Mouse (Mus musculus) thymus, postnatal 36 days (tissue): ENCODE data around the gene Sgpp2.

Experiments used
- DNase-seq, 2 experiments: peaks; one replicate each; pipeline ENCODE4 v3.0.0; 2022; ENCODE audit warnings: mixed read lengths in 2 of 2

Gene Sgpp2

GRCm38 (mm10) chr1:78339941-78340340 is 29.8 kb downstream of the Sgpp2 start:
- no peak for DNase-seq

GRCm38 (mm10) chr1:78340584-78340983 is 30.4 kb downstream of the Sgpp2 start:
- DNase-seq, result no peak

- no peak for DNase-seq
Observed at GRCm38 (mm10) chr1:78347317-78347806, 37.2 kb downstream of the Sgpp2 start.

GRCm38 (mm10) chr1:78349219-78349618 is 39.1 kb downstream of the Sgpp2 start:
- DNase-seq, result no peak

GRCm38 (mm10) chr1:78353254-78353653 is 43.1 kb downstream of the Sgpp2 start:
- no peak for DNase-seq

- no peak for DNase-seq
Observed at GRCm38 (mm10) chr1:78355123-78355522, 45.0 kb downstream of the Sgpp2 start.

GRCm38 (mm10) chr1:78357415-78357814 is 47.3 kb downstream of the Sgpp2 start:
- DNase-seq, result no peak

GRCm38 (mm10) chr1:78357868-78358267 is 47.7 kb downstream of the Sgpp2 start:
- DNase-seq, result no peak

GRCm38 (mm10) chr1:78363965-78364889 is 54.1 kb downstream of the Sgpp2 start:
- no peak for DNase-seq

- no peak for DNase-seq
Observed at GRCm38 (mm10) chr1:78367806-78368205, 57.7 kb downstream of the Sgpp2 start.

GRCm38 (mm10) chr1:78370121-78370520 is 60.0 kb downstream of the Sgpp2 start:
- no peak for DNase-seq

- no peak for DNase-seq
Observed at GRCm38 (mm10) chr1:78371569-78372236, 61.6 kb downstream of the Sgpp2 start.

GRCm38 (mm10) chr1:78372316-78372715 is 62.2 kb downstream of the Sgpp2 start:
- DNase-seq, result no peak

GRCm38 (mm10) chr1:78373836-78374235 is 63.7 kb downstream of the Sgpp2 start:
- no peak for DNase-seq

- DNase-seq, result no peak
Observed at GRCm38 (mm10) chr1:78375058-78375457, 64.9 kb downstream of the Sgpp2 start.

GRCm38 (mm10) chr1:78380950-78381349 is 70.8 kb downstream of the Sgpp2 start:
- DNase-seq, result no peak

GRCm38 (mm10) chr1:78387854-78388253 is 77.7 kb downstream of the Sgpp2 start:
- DNase-seq, result no peak

- DNase-seq, result no peak
Observed at GRCm38 (mm10) chr1:78388848-78389247, 78.7 kb downstream of the Sgpp2 start.

GRCm38 (mm10) chr1:78395191-78395735 is 85.1 kb downstream of the Sgpp2 start:
- no peak for DNase-seq

GRCm38 (mm10) chr1:78395737-78396136 is 85.6 kb downstream of the Sgpp2 start:
- DNase-seq, result no peak

GRCm38 (mm10) chr1:78396320-78396913 is 86.3 kb downstream of the Sgpp2 start:
- no peak for DNase-seq

- DNase-seq, result no peak
Observed at GRCm38 (mm10) chr1:78399755-78400154, 89.6 kb downstream of the Sgpp2 start.

GRCm38 (mm10) chr1:78401413-78401812 is 91.3 kb downstream of the Sgpp2 start:
- DNase-seq, result no peak
